29 mouse cellular contexts compared by ENCODE assay signal in the genomic region with DNA sequence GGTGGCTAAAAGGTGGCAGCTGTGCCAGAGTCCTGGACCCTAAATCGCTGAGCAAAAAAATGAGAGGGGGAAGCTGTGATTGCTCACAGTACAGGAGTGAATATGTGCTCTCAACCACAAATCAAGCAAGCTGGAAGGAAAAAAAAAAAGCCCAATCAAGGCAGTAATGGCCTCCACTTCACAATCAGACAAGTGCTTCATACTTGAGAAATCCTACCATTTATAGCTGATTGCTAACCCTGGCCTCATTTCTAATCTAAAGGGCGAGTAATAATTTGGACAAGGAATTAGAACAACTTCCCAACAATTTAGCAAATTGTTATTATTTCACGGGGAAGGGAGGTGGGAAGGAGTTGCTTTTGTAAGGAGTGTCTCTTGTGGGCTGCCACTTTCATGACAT.
"Had no signal": no experiment of that assay in that cellular context is flagged by ENCODE, and none has a peak within 500 bp of the region (broad histone marks: within the 10 kb centered on the region; RNA-seq: fewer than 3 reads in every experiment).

No protein-coding gene starts in this region.

- H3K27me3 ChIP-seq: hindbrain, embryonic 12.5 days had no signal

- H3K27ac ChIP-seq: gastrocnemius, adult 2 months; heart, adult 2 months; heart, embryonic 13.5 days; heart, embryonic 15.5 days; hindbrain, embryonic 10.5 days; hindbrain, embryonic 12.5 days; hindbrain, embryonic 14.5 days; intestine, embryonic 15.5 days; layer of hippocampus, adult 2 months; left cerebral cortex, adult 2 months; limb, embryonic 10.5 days; limb, embryonic 12.5 days; liver, embryonic 13.5 days; liver, embryonic 15.5 days had no signal

- H3K4me3 ChIP-seq: gastrocnemius, adult 2 months; heart, adult 2 months; heart, embryonic 13.5 days; heart, embryonic 15.5 days; hindbrain, embryonic 10.5 days; hindbrain, embryonic 12.5 days; intestine, embryonic 15.5 days; layer of hippocampus, adult 2 months; left cerebral cortex, adult 2 months; limb, embryonic 10.5 days; limb, embryonic 12.5 days; liver, embryonic 13.5 days; liver, embryonic 15.5 days had no signal

- ATAC-seq: hindbrain, embryonic 16.5 days; inflammation-experienced regulatory T-cells, adult 6 months; intestine, embryonic 15.5 days; intestine, postnatal 0 days had no signal

- DNase-seq: gastrocnemius, adult 2 months; gastrocnemius, postnatal 10 days; gastrocnemius, postnatal 25 days; heart, adult 2 months; heart, postnatal 14 days; heart, postnatal 4 days; kidney, adult 18-20 months; kidney, adult 8-10 months; kidney, postnatal 10 days; kidney, postnatal 25 days; kidney, postnatal 4 days; liver; liver, embryonic 13.5 days had no signal

- H3K9ac ChIP-seq: heart, embryonic 13.5 days; heart, embryonic 15.5 days; hindbrain, embryonic 12.5 days; hindbrain, embryonic 14.5 days; intestine, embryonic 15.5 days; limb, embryonic 12.5 days; liver, embryonic 13.5 days; liver, embryonic 15.5 days had no signal

- H3K36me3 ChIP-seq: heart, embryonic 13.5 days; heart, embryonic 15.5 days; hindbrain, embryonic 10.5 days; hindbrain, embryonic 12.5 days; intestine, embryonic 15.5 days; limb, embryonic 10.5 days; limb, embryonic 12.5 days; liver, embryonic 13.5 days; liver, embryonic 15.5 days had no signal

- H3K4me1 ChIP-seq: intestine, embryonic 15.5 days; limb, embryonic 12.5 days; liver, embryonic 13.5 days; liver, embryonic 15.5 days had no signal

- H3K9me3 ChIP-seq: heart, embryonic 13.5 days; heart, embryonic 15.5 days; hindbrain, embryonic 10.5 days; hindbrain, embryonic 12.5 days; intestine, embryonic 15.5 days; limb, embryonic 10.5 days; limb, embryonic 12.5 days; liver, embryonic 13.5 days; liver, embryonic 15.5 days had no signal

- H3K4me2 ChIP-seq: heart, embryonic 11.5 days; heart, embryonic 13.5 days; heart, embryonic 15.5 days; hindbrain, embryonic 12.5 days; hindbrain, embryonic 14.5 days; intestine, embryonic 15.5 days; limb, embryonic 12.5 days; liver, embryonic 11.5 days; liver, embryonic 13.5 days; liver, embryonic 15.5 days had no signal
